Mouse (Mus musculus) retina, postnatal 1 day (tissue): ENCODE results near the gene Pcx.

Experiments
- DNase-seq: peaks from one replicate; pipeline ENCODE4 v3.0.0-alpha.2; 2012

The Pcx gene

DNA sequence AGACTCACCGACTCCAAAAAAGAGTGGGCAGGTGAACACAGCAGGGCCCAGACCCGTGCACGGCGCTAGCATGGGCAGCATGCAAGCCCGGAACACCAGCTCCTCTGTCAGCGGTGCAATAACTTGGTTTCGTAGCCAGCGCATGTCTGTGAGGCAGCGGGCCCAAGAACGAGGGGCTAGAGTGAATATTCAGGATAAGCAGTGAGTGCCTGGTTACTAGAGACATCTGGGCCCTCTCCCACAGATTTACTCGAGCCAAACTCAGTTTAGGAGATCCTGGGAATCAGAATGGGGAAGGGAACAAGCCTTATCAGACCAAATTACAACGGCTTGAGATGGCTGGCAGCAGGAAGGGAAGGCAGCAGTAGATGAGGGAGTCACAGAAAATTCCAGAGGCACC is 113.7 kb downstream of the Pcx start:
- no peak for DNase-seq

GRCm38 (mm10) chr19:4624406-4625178 is 114.3 kb downstream of the Pcx start:
- no peak for DNase-seq

DNA sequence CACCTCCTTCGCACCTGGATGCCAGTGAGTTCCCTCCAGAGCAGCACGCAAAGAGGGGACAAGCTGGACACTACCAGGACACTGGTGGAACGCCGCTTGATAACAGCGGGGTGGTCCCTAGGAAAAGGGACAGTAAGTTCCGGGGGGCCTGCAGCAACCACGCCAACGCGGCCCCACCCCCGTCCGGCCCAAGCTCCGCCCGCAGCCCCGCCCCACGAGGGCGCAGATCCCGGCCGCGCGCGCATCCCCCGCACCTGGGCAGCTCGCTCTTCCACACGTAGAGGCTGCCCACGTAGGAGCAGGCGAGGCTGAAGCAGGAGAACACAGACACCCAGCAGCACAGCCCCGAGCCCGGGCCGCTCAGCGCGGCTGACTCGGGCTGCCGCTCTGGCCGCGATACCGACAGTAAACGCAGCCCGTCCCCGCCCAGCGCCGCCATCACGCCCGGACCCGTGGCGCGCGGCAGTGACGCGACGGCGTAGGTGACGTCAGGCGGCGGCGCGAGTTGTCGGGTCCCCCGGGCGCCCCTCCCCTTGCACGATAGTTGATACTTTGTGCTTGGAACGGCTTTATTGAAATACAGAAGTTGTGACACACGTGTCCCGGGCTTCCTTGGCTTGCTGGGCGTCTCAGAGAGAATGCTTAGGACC is 115.0 kb downstream of the Pcx start, which contains the start of gene Rce1:
TSS of gene Rce1 (minus strand) at position 463 of the 650 bp plus-strand sequence.
- peak; percentile 94 for DNase-seq

- no peak for DNase-seq
Observed at GRCm38 (mm10) chr19:4625829-4626535, 115.7 kb downstream of the Pcx start.

DNA sequence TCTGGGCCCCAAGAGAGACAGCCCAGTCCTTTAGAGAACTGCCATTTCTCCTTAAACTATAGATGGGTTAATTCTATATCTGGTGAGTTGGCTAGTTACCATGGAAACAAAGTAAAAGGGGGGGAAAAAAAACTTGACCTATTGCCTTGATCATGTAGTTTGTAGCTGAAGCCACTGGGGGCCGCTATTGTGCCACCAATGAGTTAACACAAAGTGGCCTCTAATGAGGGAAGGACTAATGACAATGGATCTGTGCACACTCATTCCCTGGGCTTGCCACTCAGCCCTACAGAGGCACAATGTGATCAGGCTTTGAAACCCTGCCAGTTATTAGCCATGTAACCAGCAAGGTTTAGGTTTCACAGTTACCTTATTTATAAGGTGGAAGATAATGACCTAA is 118.5 kb downstream of the Pcx start:
- DNase-seq: peak; percentile 94

DNA sequence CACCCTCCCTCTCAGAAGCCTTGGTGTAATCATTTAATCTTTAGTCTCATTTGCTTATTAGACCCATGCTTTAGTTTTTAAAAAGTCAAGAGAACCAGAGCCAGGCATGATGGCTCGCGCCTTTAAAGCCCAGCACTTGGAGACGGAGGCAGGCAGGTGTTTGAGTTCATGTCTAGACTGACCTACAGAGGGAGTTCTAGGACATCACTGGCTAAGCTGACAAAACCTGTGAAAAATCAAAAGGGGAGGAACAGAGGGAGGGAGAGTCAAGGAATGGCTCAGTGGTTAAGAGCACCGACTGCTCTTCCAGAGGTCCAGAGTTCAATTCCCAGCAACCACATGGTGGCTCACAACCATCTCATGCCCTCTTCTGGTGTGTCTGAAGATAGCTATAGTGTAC is 125.7 kb downstream of the Pcx start:
- no peak for DNase-seq

DNA sequence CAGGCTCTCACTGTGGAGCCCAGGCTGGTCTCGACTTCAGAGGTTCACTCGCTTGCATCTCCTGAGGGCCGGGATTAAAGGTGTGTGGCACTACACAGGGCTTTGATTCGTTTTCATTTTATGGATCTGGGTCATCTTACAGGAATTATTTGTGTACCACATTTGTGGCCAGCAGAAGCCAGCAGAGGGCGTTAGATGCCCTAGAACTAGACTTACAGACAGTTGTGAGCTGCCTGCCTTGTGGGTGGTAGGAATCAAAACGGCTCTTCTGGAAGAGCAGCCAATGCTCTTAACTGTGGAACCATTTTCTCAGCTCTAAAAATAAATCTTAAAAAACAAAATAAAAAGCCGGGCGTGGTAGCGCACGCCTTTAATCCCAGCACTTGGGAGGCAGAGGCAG is 134.0 kb downstream of the Pcx start:
- DNase-seq: peak; percentile 76

- no peak for DNase-seq
Observed at GRCm38 (mm10) chr19:4646917-4647492, 136.7 kb downstream of the Pcx start.

DNA sequence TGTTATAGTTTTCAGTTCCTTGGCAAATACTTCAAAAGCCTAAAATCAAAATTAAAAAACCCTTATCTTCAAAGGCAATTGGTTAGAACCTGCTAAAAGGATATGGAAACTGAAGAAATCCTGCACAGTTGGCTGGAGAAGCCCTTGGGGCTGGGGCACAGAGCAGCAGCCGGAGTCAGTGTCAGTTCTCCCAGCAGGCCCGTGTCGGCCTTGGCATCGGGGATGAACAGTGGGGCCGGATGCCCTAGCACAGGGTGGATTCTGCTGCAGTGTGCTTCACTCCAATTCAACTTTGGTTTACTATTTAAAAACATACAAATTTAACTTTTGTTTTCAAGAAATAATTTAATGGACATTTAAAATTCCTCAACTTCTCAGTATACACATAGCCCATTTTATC is 147.9 kb downstream of the Pcx start:
- no peak for DNase-seq

DNA sequence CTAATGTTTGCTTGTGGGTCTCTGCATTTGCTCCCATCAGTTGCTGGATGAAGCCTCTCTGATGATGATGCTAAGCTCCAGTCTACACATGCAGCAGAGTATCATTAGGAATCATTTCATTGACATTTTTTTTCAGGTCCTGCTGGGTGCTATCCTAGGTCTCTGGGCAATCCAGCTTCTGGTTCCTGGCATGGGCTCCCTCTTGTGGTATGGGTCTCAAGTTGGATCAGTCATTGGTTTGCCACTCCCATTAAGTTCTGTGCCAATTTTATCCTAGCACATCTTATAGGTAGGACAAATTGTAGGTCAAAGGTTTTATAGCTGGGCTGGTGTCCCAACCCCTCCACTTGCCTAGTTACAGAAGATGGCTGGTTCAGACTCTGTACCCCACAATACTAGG is 156.5 kb downstream of the Pcx start:
- peak; percentile 15 for DNase-seq

GRCm38 (mm10) chr19:4670776-4671175 is 160.5 kb downstream of the Pcx start:
- no peak for DNase-seq
